Mouse (Mus musculus) cerebellum, postnatal 25 days (tissue): ENCODE data around the gene Otos.

Experiments
- DNase-seq, 2 experiments: peaks; one replicate each; pipeline ENCODE4 v3.0.0; 2021; ENCODE audit warnings: mixed read lengths in 2 of 2

Otos gene

GRCm38 (mm10) chr1:92646111-92646510, 2.5 kb downstream of the Otos start:
- DNase-seq = no peak

- no peak for DNase-seq
These were observed 3.7 kb downstream of the Otos start for GRCm38 (mm10) chr1:92644916-92645315.

- DNase-seq = peak in 1 of 2 experiments; percentile 3
These were observed 5.0 kb downstream of the Otos start for GRCm38 (mm10) chr1:92643691-92644090.

- peak; percentile 93 to 95 for DNase-seq
These were observed 6.9 kb downstream of the Otos start, which contains the start of gene Cops9 for GRCm38 (mm10) chr1:92641514-92642272. Cops9 (minus strand) TSS chr1:92641985.

GRCm38 (mm10) chr1:92640393-92640792, 8.2 kb downstream of the Otos start:
- peak in 1 of 2 experiments; percentile 1 for DNase-seq

GRCm38 (mm10) chr1:92638736-92639135, 9.9 kb downstream of the Otos start:
- DNase-seq = no peak

- DNase-seq = peak in 1 of 2 experiments; percentile 4
These were observed 10.5 kb downstream of the Otos start for GRCm38 (mm10) chr1:92638181-92638580.

- DNase-seq = peak in 1 of 2 experiments; percentile 4
These were observed 11.0 kb downstream of the Otos start for GRCm38 (mm10) chr1:92637501-92638172.

GRCm38 (mm10) chr1:92636676-92637075, 12.0 kb downstream of the Otos start:
- peak in 1 of 2 experiments; percentile 8 for DNase-seq

- peak in 1 of 2 experiments; percentile 9 for DNase-seq
These were observed 12.6 kb downstream of the Otos start for GRCm38 (mm10) chr1:92636015-92636414.

GRCm38 (mm10) chr1:92634976-92635599, 13.6 kb downstream of the Otos start:
- DNase-seq = peak in 1 of 2 experiments; percentile 7

- DNase-seq = peak in 1 of 2 experiments; percentile 2
These were observed 14.1 kb downstream of the Otos start for GRCm38 (mm10) chr1:92634569-92634968.

GRCm38 (mm10) chr1:92633726-92634125, 14.9 kb downstream of the Otos start:
- DNase-seq = no peak

- peak in 1 of 2 experiments; percentile 2 for DNase-seq
These were observed 15.7 kb downstream of the Otos start for GRCm38 (mm10) chr1:92632948-92633347.

GRCm38 (mm10) chr1:92632196-92632595, 16.4 kb downstream of the Otos start:
- no peak for DNase-seq

GRCm38 (mm10) chr1:92628227-92628626, 20.4 kb downstream of the Otos start:
- no peak for DNase-seq

GRCm38 (mm10) chr1:92618360-92618759, 30.3 kb downstream of the Otos start:
- DNase-seq = no peak

- DNase-seq = no peak
These were observed 31.2 kb downstream of the Otos start, which contains the start of gene Olfr12 for GRCm38 (mm10) chr1:92617488-92617887. Olfr12 (plus strand) TSS chr1:92617788.

- DNase-seq = no peak
These were observed 32.6 kb downstream of the Otos start for GRCm38 (mm10) chr1:92616046-92616445.

- no peak for DNase-seq
These were observed 34.1 kb downstream of the Otos start for GRCm38 (mm10) chr1:92614516-92614915.

- no peak for DNase-seq
These were observed 35.5 kb downstream of the Otos start for GRCm38 (mm10) chr1:92613175-92613574.

- DNase-seq = peak; percentile 63 to 79
These were observed 37.6 kb downstream of the Otos start for GRCm38 (mm10) chr1:92611008-92611407.

- DNase-seq = no peak
These were observed 40.9 kb downstream of the Otos start for GRCm38 (mm10) chr1:92607711-92608110.
